Mouse (Mus musculus) lung, embryonic 16.5 days (tissue): Measurements from ENCODE around the gene Hist2h3c2. TPM values are rescaled to one million over a fixed set of nuclear protein-coding genes. Genes with fewer than 3 reads are reported as not detected.
"Not testable (repeated sequence)": the region's sequence is repeated elsewhere in the genome, so short reads cannot be mapped to it uniquely, and the experiment has no call there.

Experiments
- ATAC-seq: fragments of 200-750 bp; cut with Nextera tagmentation; 2 replicates; pipeline ENCODE4 v1.8.0; 2017; ENCODE audit warnings: low read depth, mild to moderate bottlenecking, moderate library complexity
- H3K27ac ChIP-seq: fragments of 300-500 bp; sonication (generic); 2 replicates; pipeline ENCODE4 v1.5.1; 2014; ENCODE audit warnings: mild to moderate bottlenecking, control low read depth, low read length
- H3K27me3 ChIP-seq: fragments of 300-500 bp; sonication (generic); 2 replicates; pipeline ENCODE4 v1.6.1; 2014; ENCODE audit warnings: low read depth, low read length, mixed read lengths; ENCODE audit not compliant: control insufficient read depth, insufficient read depth
- H3K36me3 ChIP-seq: fragments of 300-500 bp; sonication (generic); 2 replicates; pipeline ENCODE4 v1.6.1; 2014; ENCODE audit warnings: low read length; ENCODE audit not compliant: control insufficient read depth, insufficient read depth
- H3K4me1 ChIP-seq: fragments of 300-500 bp; sonication (generic); replicated peaks from 2 replicates; pipeline ENCODE4 v1.6.1; 2014; ENCODE audit warnings: low read length, mixed read lengths; ENCODE audit not compliant: control insufficient read depth, insufficient read depth
- H3K4me2 ChIP-seq: fragments of 300-500 bp; sonication (generic); 2 replicates; pipeline ENCODE4 v1.6.1; 2014; ENCODE audit warnings: low read depth, low read length, control low read depth
- H3K4me3 ChIP-seq: fragments of 300-500 bp; sonication (generic); 2 replicates; pipeline ENCODE4 v1.5.1; 2014; ENCODE audit warnings: mild to moderate bottlenecking, low read length, control low read depth
- H3K9ac ChIP-seq: fragments of 300-500 bp; sonication (generic); 2 replicates; pipeline ENCODE4 v1.6.1; 2014; ENCODE audit warnings: low read length, control low read depth
- H3K9me3 ChIP-seq: fragments of 300-500 bp; sonication (generic); 2 replicates; pipeline ENCODE4 v1.6.1; 2016; ENCODE audit warnings: low read length; ENCODE audit not compliant: control insufficient read depth
- WGBS: fragments of 180-500 bp; shearing (Covaris S2); extraction: QIAGEN DNeasy Blood & Tissue Kit; methylation state at CpG from one replicate; pipeline ENCODE4 v1.1.7; 2014; 5-methylcytosine and 5-hydroxymethylcytosine counted together
- polyA plus RNA-seq: library from polyadenylated mRNA; unstranded; fragments of >200 nt; fragmentation: Nextera tagmentation; extraction: Ambion mirVana; gene quantifications from 2 replicates; pipeline ENCODE4 v1.2.1, GENCODE M21; 2015

Gene Hist2h3c2
- polyA plus RNA-seq, 1 experiment from 2014 or later = 3.6 TPM

DNA sequence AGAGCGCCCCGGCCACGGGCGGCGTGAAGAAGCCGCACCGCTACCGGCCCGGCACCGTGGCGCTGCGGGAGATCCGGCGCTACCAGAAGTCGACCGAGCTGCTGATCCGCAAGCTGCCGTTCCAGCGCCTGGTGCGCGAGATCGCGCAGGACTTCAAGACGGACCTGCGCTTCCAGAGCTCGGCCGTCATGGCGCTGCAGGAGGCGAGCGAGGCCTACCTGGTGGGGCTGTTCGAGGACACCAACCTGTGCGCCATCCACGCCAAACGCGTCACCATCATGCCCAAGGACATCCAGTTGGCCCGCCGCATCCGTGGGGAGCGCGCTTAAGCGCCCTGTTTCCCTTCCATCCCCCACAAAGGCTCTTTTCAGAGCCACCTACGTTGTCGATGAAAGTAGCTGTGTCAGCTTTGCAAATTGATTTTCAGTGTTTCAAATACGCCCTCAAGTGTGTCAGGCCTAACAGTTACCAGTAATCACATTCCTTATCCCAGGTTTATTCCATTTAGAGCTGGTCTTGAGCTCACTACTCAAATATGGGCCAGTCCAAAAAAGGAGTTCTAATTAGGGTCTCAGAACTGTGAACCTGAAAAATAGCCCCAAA is 29.9 kb upstream of the Hist2h3c2 start:
- Histone ChIP-seq H3K4me2 (peak overlapping the region; percentile 71), H3K27ac (peak overlapping the region; percentile 99), H3K4me3 (peak overlapping the region; percentile 64), H3K4me1 (peaks cover 11% of the 10 kb centered on the region), H3K9ac (peak overlapping the region; percentile 72)
- H3K27me3 ChIP-seq, H3K36me3 ChIP-seq, H3K9me3 ChIP-seq: not testable (repeated sequence)
- 0% methylated on average over 10 of the region's 44 CpGs for WGBS
- ATAC-seq = peak; percentile 20

DNA sequence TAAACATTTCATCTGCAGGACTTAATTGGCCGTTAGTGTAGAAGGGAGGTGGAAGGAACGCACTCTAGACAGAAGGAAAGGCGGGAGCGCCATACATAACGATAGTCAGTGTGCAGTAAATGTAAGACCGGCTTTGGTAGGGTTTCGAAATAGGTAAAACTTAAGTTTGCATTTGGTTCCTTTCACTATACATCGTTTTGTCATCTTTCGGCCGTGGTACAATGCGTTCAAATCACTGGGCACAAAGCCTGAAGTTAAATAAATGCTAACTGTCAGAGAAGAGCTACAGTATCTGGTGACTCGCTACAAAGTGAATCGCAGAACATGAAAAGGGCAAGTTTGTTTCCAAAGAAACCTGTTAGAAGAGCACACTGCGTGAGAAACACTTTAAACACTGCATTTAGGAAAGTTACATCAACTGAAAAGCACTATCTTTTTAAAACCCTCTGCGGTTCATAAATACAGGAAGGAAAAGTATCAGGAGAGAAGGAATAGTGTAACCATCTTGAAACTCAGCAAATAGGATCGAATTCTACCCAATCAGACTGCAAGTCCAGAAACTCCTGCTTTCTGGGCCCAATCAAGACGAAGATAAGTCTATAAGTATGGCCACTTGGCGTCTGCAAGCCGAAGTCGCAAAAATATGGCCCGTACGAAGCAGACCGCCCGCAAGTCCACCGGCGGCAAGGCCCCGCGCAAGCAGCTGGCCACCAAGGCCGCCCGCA is 29.3 kb upstream of the Hist2h3c2 start, which contains the start of gene Hist2h3b:
Gene Hist2h3b, plus strand, starts transcription at position 604 of the 725 bp plus-strand sequence.
- peaks cover 11% of the 10 kb centered on the region for H3K4me1 ChIP-seq
- peak within 1 kb of the TSS; percentile 64 for H3K4me3 ChIP-seq
- WGBS = 12% methylated on average over 30 of the region's 30 CpGs
- no peaks in the 10 kb centered on the region for H3K27me3 ChIP-seq
- peak within 1 kb of the TSS; percentile 99 for H3K27ac ChIP-seq
- peak; percentile 66 for ATAC-seq
- H3K36me3 ChIP-seq = no peaks in the 10 kb centered on the region
- no peaks in the 10 kb centered on the region for H3K9me3 ChIP-seq
- H3K4me2 ChIP-seq = peak within 1 kb of the TSS; percentile 91
- peak within 1 kb of the TSS; percentile 72 for H3K9ac ChIP-seq

DNA sequence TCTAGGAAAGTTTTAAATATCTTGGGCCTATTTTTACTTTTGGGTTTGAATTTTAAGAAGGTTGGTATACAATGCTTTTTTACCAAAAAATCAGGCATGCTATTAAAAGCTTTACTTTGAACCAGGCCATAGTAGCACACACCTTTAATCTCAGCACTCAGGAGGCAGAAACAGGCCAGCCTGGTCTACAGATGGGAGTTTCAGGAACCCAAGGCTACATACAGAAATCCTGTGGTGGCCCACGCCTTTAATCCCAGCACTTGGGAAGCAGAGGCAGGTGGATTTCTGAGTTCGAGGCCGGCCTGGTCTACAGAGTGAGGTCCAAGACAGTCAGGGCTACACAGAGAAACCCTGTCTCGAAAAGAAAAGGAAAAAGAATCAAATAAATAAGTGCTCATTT is 28.6 kb upstream of the Hist2h3c2 start:
- no peak for ATAC-seq
- Histone ChIP-seq H3K27ac (peak overlapping the region; percentile 92), H3K4me3 (no peak overlapping the region), H3K4me1 (peaks cover 11% of the 10 kb centered on the region), H3K9ac (peak overlapping the region; percentile 40), H3K36me3 (no peaks in the 10 kb centered on the region), H3K9me3 (no peaks in the 10 kb centered on the region), H3K4me2 (peak overlapping the region; percentile 55), H3K27me3 (no peaks in the 10 kb centered on the region)
- WGBS = 68% methylated on average over 4 of the region's 4 CpGs

DNA sequence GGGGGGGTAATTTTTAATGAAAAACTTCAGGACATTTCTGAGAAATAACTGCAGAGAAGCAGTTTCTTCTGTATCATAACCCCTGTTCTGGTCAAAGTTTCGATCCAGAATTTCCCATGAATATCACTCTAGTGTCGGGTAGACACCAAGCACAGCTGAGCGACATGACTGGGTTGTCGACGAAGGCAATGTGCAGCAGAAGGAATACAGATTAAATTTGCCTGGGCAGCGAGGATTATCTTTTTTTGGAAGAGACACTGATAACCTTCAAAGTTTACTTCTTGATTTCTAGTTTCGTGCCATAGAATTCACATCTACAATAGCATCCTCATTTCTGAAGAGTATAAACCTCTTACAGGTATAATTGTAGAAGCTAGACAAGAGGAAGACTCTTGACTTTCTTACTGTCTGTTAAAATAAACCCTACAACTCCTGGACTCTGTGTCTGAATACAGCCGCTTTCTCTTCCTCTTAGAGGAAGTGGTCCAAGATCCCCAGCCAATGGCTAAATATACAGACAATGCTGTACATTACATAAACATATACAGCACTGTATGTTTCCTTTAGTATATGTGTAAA is 27.3 kb upstream of the Hist2h3c2 start:
- no peak for ATAC-seq
- H3K9ac ChIP-seq = no peak overlapping the region
- WGBS = 74% methylated on average over 8 of the region's 8 CpGs

DNA sequence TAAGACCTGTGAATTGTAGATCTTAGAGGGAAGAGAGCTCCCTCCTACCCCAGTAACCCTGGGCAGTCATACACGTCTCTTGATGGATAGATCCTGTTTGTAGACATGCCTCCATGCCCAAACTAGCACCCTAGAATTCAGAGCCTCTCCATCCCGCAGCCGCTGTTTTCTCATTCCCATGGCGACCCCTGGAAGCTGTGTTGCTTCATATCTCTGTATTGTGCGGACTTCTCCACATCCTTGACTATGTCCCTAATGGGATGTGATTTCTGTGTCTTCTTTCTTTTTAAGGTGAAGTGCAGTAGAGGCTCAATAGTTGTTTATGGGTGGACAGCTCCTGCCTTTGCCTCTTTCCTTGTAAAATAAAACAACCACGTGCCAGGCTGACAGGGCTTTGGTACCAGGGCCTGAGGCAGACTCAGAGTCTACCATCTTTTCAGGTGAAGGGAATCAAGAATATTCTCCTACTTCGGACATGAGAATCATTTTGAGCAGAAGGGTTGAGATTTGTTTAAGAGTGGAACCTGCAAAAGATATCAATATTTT is 25.6 kb upstream of the Hist2h3c2 start:
- Histone ChIP-seq H3K4me1 (peaks cover 12% of the 10 kb centered on the region), H3K4me3 (peak overlapping the region; percentile 63)
- 68% methylated on average over 7 of the region's 7 CpGs for WGBS

More for the DNA sequence above, 27.3 kb upstream of the Hist2h3c2 start:
- H3K27me3 ChIP-seq = no peaks in the 10 kb centered on the region
- no peaks in the 10 kb centered on the region for H3K9me3 ChIP-seq
- no peak overlapping the region for H3K4me3 ChIP-seq
- H3K36me3 ChIP-seq = no peaks in the 10 kb centered on the region
- H3K27ac ChIP-seq = no peak overlapping the region
- no peak overlapping the region for H3K4me2 ChIP-seq
- H3K4me1 ChIP-seq = peaks cover 16% of the 10 kb centered on the region

DNA sequence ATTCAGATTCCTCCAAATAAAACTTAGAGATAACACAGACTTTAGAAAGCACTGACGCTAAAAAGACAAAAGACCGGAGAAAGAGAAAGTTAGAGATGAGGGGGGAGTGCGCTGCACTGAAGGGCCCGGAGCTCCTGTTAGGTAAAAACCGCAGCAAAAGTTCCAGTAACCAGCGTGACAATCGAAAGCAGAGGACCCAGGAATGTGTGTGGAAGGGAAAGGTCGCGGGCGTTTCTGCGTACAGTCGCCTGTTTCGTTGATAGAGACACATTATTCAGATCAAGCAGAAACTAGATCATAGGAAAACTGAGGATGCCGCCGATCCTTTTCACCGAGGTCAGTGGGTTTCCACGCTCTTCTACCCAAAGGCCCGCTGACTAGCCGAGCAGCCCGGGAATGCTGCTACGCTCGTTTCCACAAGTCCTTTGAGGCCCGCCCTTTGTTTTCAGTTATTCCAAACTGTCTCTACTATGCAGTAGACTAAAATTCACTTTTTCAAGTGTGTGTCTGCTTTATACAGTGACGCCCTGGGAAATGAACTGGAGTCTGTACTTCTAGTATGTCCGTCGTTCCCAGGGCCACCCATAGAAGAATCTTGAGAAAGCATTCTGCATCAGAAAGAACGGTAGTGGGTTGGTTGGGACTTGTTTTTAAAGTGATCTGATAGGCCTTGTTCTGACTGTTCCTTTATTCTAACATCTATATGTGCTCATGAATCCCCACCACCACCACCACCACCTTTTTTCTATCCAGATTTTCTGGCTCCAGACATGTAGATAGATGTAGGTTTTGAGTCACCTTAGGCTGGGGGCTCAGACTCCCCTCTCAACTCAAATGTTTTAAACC is 24.9 kb upstream of the Hist2h3c2 start:
- H3K9ac ChIP-seq = peak overlapping the region; percentile 80
- no peaks in the 10 kb centered on the region for H3K27me3 ChIP-seq
- ATAC-seq = peak; percentile 46; the same call in 1 of the 2 replicates
- 2% methylated on average over 27 of the region's 27 CpGs for WGBS
- no peaks in the 10 kb centered on the region for H3K36me3 ChIP-seq
- peaks cover 12% of the 10 kb centered on the region for H3K4me1 ChIP-seq
- H3K9me3 ChIP-seq = no peaks in the 10 kb centered on the region
- H3K4me3 ChIP-seq = peak overlapping the region; percentile 63
- peak overlapping the region; percentile 84 for H3K4me2 ChIP-seq
- peak overlapping the region; percentile 97 for H3K27ac ChIP-seq

More for the DNA sequence above, 25.6 kb upstream of the Hist2h3c2 start:
- Histone ChIP-seq H3K9me3 (no peaks in the 10 kb centered on the region), H3K27me3 (no peaks in the 10 kb centered on the region), H3K9ac (peak overlapping the region; percentile 80), H3K36me3 (no peaks in the 10 kb centered on the region), H3K27ac (peak overlapping the region; percentile 97), H3K4me2 (peak overlapping the region; percentile 84)
- no peak for ATAC-seq

DNA sequence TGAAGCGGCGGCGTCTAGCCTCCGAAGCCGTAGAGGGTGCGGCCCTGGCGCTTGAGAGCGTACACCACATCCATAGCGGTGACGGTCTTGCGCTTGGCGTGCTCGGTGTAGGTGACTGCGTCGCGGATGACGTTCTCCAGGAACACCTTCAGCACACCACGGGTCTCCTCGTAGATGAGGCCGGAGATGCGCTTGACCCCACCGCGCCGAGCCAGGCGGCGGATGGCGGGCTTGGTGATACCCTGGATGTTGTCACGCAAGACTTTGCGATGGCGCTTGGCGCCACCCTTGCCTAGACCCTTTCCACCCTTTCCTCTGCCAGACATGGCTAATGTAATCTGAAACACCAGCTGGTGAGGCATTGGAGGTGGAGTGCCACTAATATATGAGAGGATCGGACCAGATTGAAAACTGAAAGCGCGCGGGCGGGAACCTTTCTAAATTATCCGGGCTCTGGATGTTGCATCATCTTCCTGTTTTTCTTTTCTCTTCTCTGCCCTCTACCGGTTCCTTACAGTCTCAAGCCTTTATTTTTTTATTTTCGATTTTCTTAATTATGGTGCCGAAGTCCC is 24.1 kb upstream of the Hist2h3c2 start, which contains the start of gene Hist2h4:
Gene Hist2h4, minus strand, starts transcription at position 333 of the 572 bp plus-strand sequence.
- Histone ChIP-seq H3K4me3 (peak within 1 kb of the TSS; percentile 63), H3K9me3 (no peaks in the 10 kb centered on the region), H3K27ac (peak within 1 kb of the TSS; percentile 97), H3K27me3 (no peaks in the 10 kb centered on the region), H3K36me3 (no peaks in the 10 kb centered on the region), H3K9ac (peak within 1 kb of the TSS; percentile 82), H3K4me2 (peak within 1 kb of the TSS; percentile 84), H3K4me1 (peaks cover 12% of the 10 kb centered on the region)
- ATAC-seq = peak; percentile 90
- WGBS = under 1% methylated on average over 40 of the region's 40 CpGs

DNA sequence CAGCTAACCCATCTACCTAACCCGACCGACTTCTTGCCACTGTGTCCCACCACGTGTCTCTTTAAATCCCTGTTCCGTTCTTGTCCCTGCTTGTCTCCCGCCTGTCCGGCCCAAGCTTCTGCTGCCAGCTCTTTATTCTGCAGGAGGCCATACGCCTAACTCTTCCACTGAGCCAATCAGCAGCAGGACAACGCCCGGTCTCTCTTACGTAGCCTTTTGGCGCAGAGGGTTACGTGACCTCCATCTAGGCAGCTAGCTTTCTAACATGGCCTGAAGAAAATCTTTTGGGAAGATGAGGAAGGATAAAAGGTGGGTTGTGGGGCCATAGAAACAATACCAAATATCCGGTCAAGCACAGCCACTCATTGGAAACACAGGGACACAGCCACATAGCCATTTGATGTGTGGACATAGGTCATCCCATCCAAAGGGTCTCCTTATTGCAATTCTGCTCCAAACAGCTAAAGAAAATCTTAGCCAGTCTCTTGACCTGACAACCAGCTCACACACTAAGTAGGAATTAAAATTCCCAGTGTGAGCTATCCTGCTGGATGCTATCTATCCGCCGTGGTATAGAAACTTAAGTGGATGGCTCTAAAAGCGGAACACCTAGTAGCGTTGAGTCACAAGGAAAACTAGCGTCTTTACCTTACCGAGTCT is 23.4 kb upstream of the Hist2h3c2 start:
- 1% methylated on average over 19 of the region's 19 CpGs for WGBS
- Histone ChIP-seq H3K36me3 (no peaks in the 10 kb centered on the region), H3K27me3 (no peaks in the 10 kb centered on the region), H3K9me3 (no peaks in the 10 kb centered on the region), H3K4me2 (peak overlapping the region; percentile 84), H3K9ac (peak overlapping the region; percentile 82), H3K27ac (peak overlapping the region; percentile 97), H3K4me1 (peaks cover 12% of the 10 kb centered on the region), H3K4me3 (peak overlapping the region; percentile 63)
- peak; percentile 86 for ATAC-seq
